Mouse (Mus musculus) heart, adult 2 months (tissue): ENCODE results near the gene Pecam1. TPM values are rescaled to one million over a fixed set of nuclear protein-coding genes. Genes with fewer than 3 reads are reported as not detected.

Experiments
- DNase-seq, 2 experiments: peaks; one replicate each; pipeline ENCODE4 v3.0.0; 2021
- H3K27ac ChIP-seq: fragments of 200-600 bp; 2 replicates; pipeline ENCODE4 v1.8.1; 2022
- H3K27me3 ChIP-seq: fragments of 200-500 bp; 2 replicates; pipeline ENCODE4 v1.6.1; 2012; ENCODE audit warnings: mild to moderate bottlenecking, low read length, inconsistent platforms, mixed read lengths; ENCODE audit not compliant: control insufficient read depth, insufficient read depth
- H3K36me3 ChIP-seq: fragments of 200-500 bp; 2 replicates; pipeline ENCODE4 v1.6.1; 2012; ENCODE audit warnings: low read length, inconsistent platforms; ENCODE audit not compliant: control insufficient read depth, insufficient read depth
- H3K4me1 ChIP-seq: fragments of 200-500 bp; 2 replicates; pipeline ENCODE4 v1.6.1; 2011; ENCODE audit warnings: low read length; ENCODE audit not compliant: control insufficient read depth, insufficient read depth
- H3K4me3 ChIP-seq: fragments of 200-600 bp; 2 replicates; pipeline ENCODE4 v1.8.1; 2022
- H3K79me2 ChIP-seq: fragments of 200-500 bp; replicated peaks from 2 replicates; pipeline ENCODE4 v1.6.1; 2012; ENCODE audit warnings: mild to moderate bottlenecking, inconsistent platforms, low read length, moderate library complexity, mixed read lengths; ENCODE audit not compliant: control insufficient read depth, insufficient read depth
- H3K9ac ChIP-seq: fragments of 200-500 bp; 2 replicates; pipeline ENCODE4 v1.6.1; 2012; ENCODE audit warnings: low read depth, mild to moderate bottlenecking, control low read depth, inconsistent platforms, low read length, mixed read lengths
- CTCF ChIP-seq: fragments of 200-600 bp; IDR thresholded peaks from 2 replicates; pipeline ENCODE4 v1.8.1; 2022; ENCODE audit warnings: antibody characterized with exemption, mild to moderate bottlenecking, moderate library complexity
- EP300 ChIP-seq: fragments of 200-500 bp; IDR thresholded peaks from 2 replicates; pipeline ENCODE4 v1.6.1; 2011; ENCODE audit warnings: low read depth, low read length, control low read depth; ENCODE audit not compliant: insufficient read depth
- POLR2A ChIP-seq: fragments of 200-500 bp; IDR thresholded peaks from 2 replicates; pipeline ENCODE4 v1.6.1; 2011; ENCODE audit warnings: mild to moderate bottlenecking, low read depth, low read length, control low read depth; ENCODE audit not compliant: insufficient read depth
- WGBS: fragments of 180-500 bp; shearing (Covaris S2); methylation state at CpG from one replicate; pipeline ENCODE4 v1.1.7; 2018; 5-methylcytosine and 5-hydroxymethylcytosine counted together
- intact Hi-C: fragments of 180-260 bp; cut with DNase I; formaldehyde crosslinking; loops from one replicate; pipeline ENCODE4 v1.15.1; 2025
- polyA plus RNA-seq: library from polyadenylated mRNA; depleted of rRNA; stranded (reverse); fragments of >200 nt; gene quantifications from 2 replicates; pipeline ENCODE4 v1.2.3, GENCODE M21; 2012
- total RNA-seq, 2 experiments: library from RNA; stranded (reverse); gene quantifications; 2 replicates each; pipeline ENCODE4 v1.2.3; 2021

The Pecam1 gene
- total and polyA plus RNA-seq, 3 experiments: 78.3 to 123 (median 114) TPM

- WGBS: 23% methylated on average over 6 of the region's 6 CpGs
- peak; percentile 47 to 53 for DNase-seq
- Histone ChIP-seq H3K27me3 (no peaks in the 10 kb centered on the region), H3K79me2 (no peaks in the 10 kb centered on the region), H3K9ac (no peak overlapping the region), H3K27ac (peak overlapping the region; percentile 66), H3K4me1 (peaks cover 47% of the 10 kb centered on the region), H3K4me3 (no peak overlapping the region), H3K36me3 (peaks cover 47% of the 10 kb centered on the region)
- TF ChIP-seq POLR2A (no peak), EP300 (0 out of 2 replicates have a peak, but pooled peaks have one; percentile 31), CTCF (peak; percentile 69)
- intact Hi-C loops: loop anchor here (1.0 to 2.0 kb wide), 2 partner anchors 31 to 57 kb away; no protein-coding TSS in a partner anchor
Observed at GRCm38 (mm10) chr11:106679874-106680273, 70.6 kb downstream of the Pecam1 start.

- Histone ChIP-seq H3K36me3 (peaks cover 53% of the 10 kb centered on the region), H3K4me3 (no peak overlapping the region), H3K27ac (peak overlapping the region; percentile 63), H3K9ac (no peak overlapping the region), H3K4me1 (peaks cover 56% of the 10 kb centered on the region), H3K27me3 (no peaks in the 10 kb centered on the region), H3K79me2 (no peaks in the 10 kb centered on the region)
- DNase-seq: peak; percentile 90 to 91
- intact Hi-C loops: loop anchor here (2.0 kb wide), 1 partner anchor 29 kb away; no protein-coding TSS in a partner anchor
- WGBS: 11% methylated on average over 10 of the region's 10 CpGs
- peak; percentile 72 for TF ChIP-seq EP300
- peak; percentile 57 for TF ChIP-seq CTCF
- TF ChIP-seq POLR2A: no peak
Observed at GRCm38 (mm10) chr11:106677910-106678591, 72.4 kb downstream of the Pecam1 start.

- H3K9ac ChIP-seq: no peak overlapping the region
- peak overlapping the region; percentile 63 for H3K27ac ChIP-seq
- H3K79me2 ChIP-seq: no peaks in the 10 kb centered on the region
- intact Hi-C loops: no loop called here
- TF ChIP-seq CTCF: no peak
- no peaks in the 10 kb centered on the region for H3K27me3 ChIP-seq
- 58% methylated on average over 4 of the region's 4 CpGs for WGBS
- no peak for DNase-seq
- H3K4me3 ChIP-seq: no peak overlapping the region
- H3K36me3 ChIP-seq: peaks cover 52% of the 10 kb centered on the region
- H3K4me1 ChIP-seq: peaks cover 56% of the 10 kb centered on the region
Observed at GRCm38 (mm10) chr11:106677331-106677730, 73.1 kb downstream of the Pecam1 start.

- Histone ChIP-seq H3K4me3 (no peak overlapping the region), H3K4me1 (peaks cover 53% of the 10 kb centered on the region), H3K27ac (peak overlapping the region; percentile 96), H3K36me3 (peaks cover 55% of the 10 kb centered on the region), H3K79me2 (no peaks in the 10 kb centered on the region), H3K27me3 (no peaks in the 10 kb centered on the region), H3K9ac (no peak overlapping the region)
- TF ChIP-seq CTCF (no peak), POLR2A (no peak), EP300 (no peak)
- WGBS: 70% methylated on average over 5 of the region's 5 CpGs
- no peak for DNase-seq
- intact Hi-C loops: loop anchor here (1.0 to 2.0 kb wide), 2 partner anchors 16 to 33 kb away; no protein-coding TSS in a partner anchor
Observed at GRCm38 (mm10) chr11:106675875-106676274, 74.6 kb downstream of the Pecam1 start.

GRCm38 (mm10) chr11:106675201-106675726, 75.2 kb downstream of the Pecam1 start:
- intact Hi-C loops: loop anchor here (1.0 to 2.0 kb wide), 2 partner anchors 15 to 34 kb away; no protein-coding TSS in a partner anchor
- no peaks in the 10 kb centered on the region for H3K27me3 ChIP-seq
- H3K4me3 ChIP-seq: peak overlapping the region; percentile 18
- WGBS: 12% methylated on average over 10 of the region's 10 CpGs
- DNase-seq: peak; percentile 71 to 83
- peaks cover 56% of the 10 kb centered on the region for H3K4me1 ChIP-seq
- H3K9ac ChIP-seq: peak overlapping the region; percentile 57
- H3K79me2 ChIP-seq: no peaks in the 10 kb centered on the region
- peaks cover 53% of the 10 kb centered on the region for H3K36me3 ChIP-seq
- no peak; the same call in 1 of the 2 replicates for TF ChIP-seq POLR2A
- 0 out of 2 replicates have a peak, but pooled peaks have one; percentile 29 for TF ChIP-seq EP300
- TF ChIP-seq CTCF: no peak
- H3K27ac ChIP-seq: peak overlapping the region; percentile 96

- H3K79me2 ChIP-seq: no peaks in the 10 kb centered on the region
- intact Hi-C loops: loop anchor here (1.0 to 2.0 kb wide), 2 partner anchors 14 to 34 kb away; no protein-coding TSS in a partner anchor
- TF ChIP-seq CTCF: no peak
- peak; percentile 47; the same call in 1 of the 2 replicates for TF ChIP-seq POLR2A
- TF ChIP-seq EP300: peak; percentile 69; the same call in 1 of the 2 replicates
- peak overlapping the region; percentile 18 for H3K4me3 ChIP-seq
- 0% methylated on average over 9 of the region's 9 CpGs for WGBS
- H3K27me3 ChIP-seq: no peaks in the 10 kb centered on the region
- peak; percentile 85 to 89 for DNase-seq
- H3K36me3 ChIP-seq: peaks cover 52% of the 10 kb centered on the region
- H3K9ac ChIP-seq: peak overlapping the region; percentile 57
- peak overlapping the region; percentile 96 for H3K27ac ChIP-seq
- peaks cover 54% of the 10 kb centered on the region for H3K4me1 ChIP-seq
Observed at GRCm38 (mm10) chr11:106674612-106675153, 75.7 kb downstream of the Pecam1 start.
